Mouse (Mus musculus): ENCODE measurements around the gene Kansl3.

The Kansl3 gene

GRCm38 (mm10) chr1:36321829-36322573 is 47.0 kb downstream of the Kansl3 start:
- no peak for DNase-seq (ENCODE audit: low spot score in 2 of 2)

- DNase-seq (ENCODE audit: low spot score in 2 of 2) = no peak
Observed at GRCm38 (mm10) chr1:36321164-36321563, 47.8 kb downstream of the Kansl3 start.

- no peak for DNase-seq (ENCODE audit: low spot score in 2 of 2)
Observed at GRCm38 (mm10) chr1:36315776-36316100, 53.2 kb downstream of the Kansl3 start.

GRCm38 (mm10) chr1:36314959-36315775 is 53.8 kb downstream of the Kansl3 start:
- no peak for DNase-seq (ENCODE audit: low spot score in 2 of 2)

- DNase-seq (ENCODE audit: low spot score in 2 of 2) = peak; percentile 39 to 49
Observed at GRCm38 (mm10) chr1:36309498-36309901, 59.5 kb downstream of the Kansl3 start.

- no peak for DNase-seq (ENCODE audit: low spot score in 2 of 2)
Observed at GRCm38 (mm10) chr1:36308966-36309475, 60.0 kb downstream of the Kansl3 start.

- no peak for DNase-seq (ENCODE audit: low spot score in 2 of 2)
Observed at GRCm38 (mm10) chr1:36308451-36308901, 60.5 kb downstream of the Kansl3 start.

GRCm38 (mm10) chr1:36307495-36308280 is 61.3 kb downstream of the Kansl3 start, which contains the start of gene Arid5a:
Gene Arid5a, plus strand, starts transcription at chr1:36307733.
- peak; percentile 71 to 78 for DNase-seq (ENCODE audit: low spot score in 2 of 2)

GRCm38 (mm10) chr1:36307121-36307494 is 61.9 kb downstream of the Kansl3 start:
- DNase-seq (ENCODE audit: low spot score in 2 of 2) = no peak

GRCm38 (mm10) chr1:36306120-36306519 is 62.9 kb downstream of the Kansl3 start:
- DNase-seq (ENCODE audit: low spot score in 2 of 2) = no peak

GRCm38 (mm10) chr1:36304764-36305163 is 64.2 kb downstream of the Kansl3 start:
- DNase-seq (ENCODE audit: low spot score in 2 of 2) = no peak

- DNase-seq (ENCODE audit: low spot score in 2 of 2) = peak; percentile 81
Observed at GRCm38 (mm10) chr1:36303381-36304320, 65.3 kb downstream of the Kansl3 start.

GRCm38 (mm10) chr1:36302957-36303356 is 66.0 kb downstream of the Kansl3 start:
- no peak for DNase-seq (ENCODE audit: low spot score in 2 of 2)

GRCm38 (mm10) chr1:36302273-36302672 is 66.7 kb downstream of the Kansl3 start:
- no peak for DNase-seq (ENCODE audit: low spot score in 2 of 2)

GRCm38 (mm10) chr1:36300486-36300885 is 68.5 kb downstream of the Kansl3 start:
- no peak for DNase-seq (ENCODE audit: low spot score in 2 of 2)

- DNase-seq (ENCODE audit: low spot score in 2 of 2) = no peak
Observed at GRCm38 (mm10) chr1:36299676-36300075, 69.3 kb downstream of the Kansl3 start.

GRCm38 (mm10) chr1:36299126-36299525 is 69.9 kb downstream of the Kansl3 start:
- DNase-seq (ENCODE audit: low spot score in 2 of 2) = no peak

GRCm38 (mm10) chr1:36298107-36298506 is 70.9 kb downstream of the Kansl3 start:
- no peak for DNase-seq (ENCODE audit: low spot score in 2 of 2)

- no peak for DNase-seq (ENCODE audit: low spot score in 2 of 2)
Observed at GRCm38 (mm10) chr1:36296466-36297149, 72.4 kb downstream of the Kansl3 start.

GRCm38 (mm10) chr1:36294402-36294801 is 74.6 kb downstream of the Kansl3 start:
- no peak for DNase-seq (ENCODE audit: low spot score in 2 of 2)
